Mouse (Mus musculus): ENCODE results near the gene BC024063.
"Not testable (repeated sequence)": the region's sequence is repeated elsewhere in the genome, so short reads cannot be mapped to it uniquely, and the experiment has no call there.

The BC024063 gene

GRCm38 (mm10) chr10:82082728-82083621 is at the start of gene BC024063:
Gene BC024063 (plus strand): TSS chr10:82083353.
- in situ Hi-C loops (cut with MboI, MseI): not testable (repeated sequence)

- in situ Hi-C loops (cut with MboI, MseI): no loop called here
These were observed 41.0 kb upstream of the BC024063 start for GRCm38 (mm10) chr10:82042191-82042590.

GRCm38 (mm10) chr10:82046603-82047002 is 36.5 kb upstream of the BC024063 start:
- in situ Hi-C loops (cut with MboI, MseI): loop anchor here in 1 of 2 experiments (5.0 kb wide), 2 partner anchors 49 to 131 kb away; no protein-coding TSS in a partner anchor

GRCm38 (mm10) chr10:82047597-82048459 is 35.3 kb upstream of the BC024063 start, which contains the start of gene Zfp873:
Gene Zfp873 (plus strand): TSS chr10:82048123.
- in situ Hi-C loops (cut with MboI, MseI): loop anchor here in 1 of 2 experiments (5.0 kb wide), 2 partner anchors 51 to 129 kb away; no protein-coding TSS in a partner anchor

- in situ Hi-C loops (cut with MboI, MseI): loop anchor here in 1 of 2 experiments (5.0 kb wide), 2 partner anchors 51 to 129 kb away; no protein-coding TSS in a partner anchor
These were observed 34.7 kb upstream of the BC024063 start for GRCm38 (mm10) chr10:82048460-82048804.

- in situ Hi-C loops (cut with MboI, MseI): not testable (repeated sequence)
These were observed 444 bp downstream of the BC024063 start for GRCm38 (mm10) chr10:82083622-82083971.

- in situ Hi-C loops (cut with MboI, MseI): no loop called here
These were observed 34.1 kb downstream of the BC024063 start for GRCm38 (mm10) chr10:82117206-82117605.

GRCm38 (mm10) chr10:82127850-82128401 is 44.8 kb downstream of the BC024063 start, which contains the start of gene AU041133:
Gene AU041133 (plus strand): TSS chr10:82128013.
- in situ Hi-C loops (cut with MboI, MseI): no loop called here

- in situ Hi-C loops (cut with MboI, MseI): no loop called here
These were observed 62.1 kb downstream of the BC024063 start for GRCm38 (mm10) chr10:82145282-82145681.

GRCm38 (mm10) chr10:82147571-82147970 is 64.4 kb downstream of the BC024063 start:
- in situ Hi-C loops (cut with MboI, MseI): no loop called here

All from T-helper 17 cell (primary cell).